Mouse (Mus musculus) E14TG2a.4 (cell line): Measurements from ENCODE around the gene Ncapd3.

Experiments
- CTCF ChIP-seq: conservative IDR thresholded peaks from 2 replicates; pipeline ENCODE4 v1.5.1; 2014; ENCODE audit warnings: low read length
- NANOG ChIP-seq: IDR thresholded peaks from 2 replicates; pipeline ENCODE4 v1.6.1; 2014; ENCODE audit warnings: borderline replicate concordance, low read length, mixed read lengths
- POU5F1 ChIP-seq: IDR thresholded peaks from 2 replicates; pipeline ENCODE4 v1.6.1; 2014; ENCODE audit warnings: low read length, borderline replicate concordance

GRCm38 (mm10) chr9:27123947-27124346, 94.0 kb downstream of the Ncapd3 start:
- TF ChIP-seq CTCF: no peak
- TF ChIP-seq NANOG: no peak
- TF ChIP-seq POU5F1: no peak
